Comparison of ENCODE assay signal across 7 mouse cellular contexts in the genomic region with DNA sequence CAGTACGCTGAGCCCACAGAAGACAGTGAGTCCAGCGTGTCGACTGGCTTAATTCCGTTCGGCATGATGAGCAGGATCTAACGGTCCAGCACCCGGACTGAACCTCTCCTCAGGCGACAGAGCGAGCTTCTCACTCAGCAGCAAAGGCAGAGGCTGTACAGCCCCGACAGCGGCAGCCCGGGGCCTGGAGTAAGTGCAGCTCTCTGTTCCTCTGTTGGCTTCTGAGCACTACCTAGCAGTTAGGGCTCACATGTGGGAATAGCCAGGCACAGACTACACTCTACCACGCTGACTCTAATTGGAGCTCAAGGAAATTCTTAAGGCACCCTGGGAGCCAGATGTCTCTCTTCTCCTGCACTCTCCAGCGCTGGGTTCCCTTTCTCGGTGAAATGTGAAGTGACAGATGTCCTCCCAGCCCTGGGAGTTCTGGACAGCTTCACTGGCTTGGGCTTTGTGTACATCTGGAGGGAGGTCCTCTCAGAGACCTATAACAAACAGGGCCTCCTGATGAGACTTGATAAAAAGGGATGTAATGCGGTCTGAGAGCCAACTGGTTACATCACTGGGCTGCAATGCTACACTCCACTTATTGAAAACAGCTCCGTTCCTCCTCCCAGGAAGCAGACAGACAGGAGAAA.
DNase-seq lines count a peak whose midpoint lies in the region; ATAC-seq lines count a peak whose summit lies in the region.

No protein-coding gene starts in this region.

- H3K4me1 ChIP-seq in intestine, embryonic 15.5 days (replicated peaks) = peaks cover 46% of the 10 kb centered on the region
- peaks cover 81% of the 10 kb centered on the region for H3K4me1 ChIP-seq in midbrain, embryonic 12.5 days

- peak overlapping the region; percentile 86 for H3K27ac ChIP-seq in intestine, embryonic 15.5 days
- peak overlapping the region; percentile 78 for H3K27ac ChIP-seq in midbrain, embryonic 12.5 days (replicated peaks)

- peak overlapping the region; percentile 38 for H3K4me3 ChIP-seq in intestine, embryonic 15.5 days (replicated peaks)
- H3K4me3 ChIP-seq in midbrain, embryonic 12.5 days = peak overlapping the region; percentile 25

- peak overlapping the region; percentile 54 for H3K4me2 ChIP-seq in intestine, embryonic 15.5 days (replicated peaks)
- peak overlapping the region; percentile 31 for H3K4me2 ChIP-seq in midbrain, embryonic 12.5 days (replicated peaks)

- peak; percentile 82 for DNase-seq in 3T3-L1 (ENCODE audit: low read depth, low spot score)
- DNase-seq in Muller cell, postnatal 12 days (ENCODE audit: inconsistent ontology term) = peak; percentile 73
- peak; percentile 80 for DNase-seq in forelimb bud, embryonic 11.5 days (ENCODE audit: low read depth, low spot score)
- DNase-seq in urinary bladder, postnatal 10 days (ENCODE audit: low spot score) = no peak
- DNase-seq in adrenal gland, postnatal 4 days (ENCODE audit: low spot score in 2 of 2) = no peak

- no peaks in the 10 kb centered on the region for H3K27me3 ChIP-seq in intestine, embryonic 15.5 days (replicated peaks)
- H3K27me3 ChIP-seq in midbrain, embryonic 12.5 days = peaks cover 5% of the 10 kb centered on the region

- ATAC-seq in intestine, embryonic 15.5 days = peak; percentile 63
- peak; percentile 68 for ATAC-seq in midbrain, embryonic 12.5 days (ENCODE audit: low FRiP score, low read depth)

- H3K9ac ChIP-seq in intestine, embryonic 15.5 days = peak overlapping the region; percentile 29
- H3K9ac ChIP-seq in midbrain, embryonic 12.5 days (replicated peaks) = peak overlapping the region; percentile 47

- WGBS in intestine, embryonic 15.5 days = 44% methylated on average over 17 of the region's 17 CpGs
- 31% methylated on average over 17 of the region's 17 CpGs for WGBS in midbrain, embryonic 12.5 days

- H3K9me3 ChIP-seq in intestine, embryonic 15.5 days = no peaks in the 10 kb centered on the region
- H3K9me3 ChIP-seq in midbrain, embryonic 12.5 days = no peaks in the 10 kb centered on the region

- no peaks in the 10 kb centered on the region for H3K36me3 ChIP-seq in intestine, embryonic 15.5 days
- H3K36me3 ChIP-seq in midbrain, embryonic 12.5 days = no peaks in the 10 kb centered on the region

Comparison
In these comparisons a context has a peak if more than half of its experiments do, and no peak if none do; other contexts are left out.
1. DNase-seq: peak in 3T3-L1 (single experiment), Muller cell, postnatal 12 days (single experiment) and forelimb bud, embryonic 11.5 days (single experiment); none in urinary bladder, postnatal 10 days (single experiment) and adrenal gland, postnatal 4 days (0 of 2).